Mouse (Mus musculus) cortical plate, adult 2 months (tissue): ENCODE data around the gene Hspa12a.

Source experiments
- CTCF ChIP-seq: fragments of 200-500 bp; IDR thresholded peaks from 2 replicates; pipeline ENCODE4 v1.5.1; 2011; ENCODE audit warnings: mild to moderate bottlenecking, control low read depth, low read length; ENCODE audit not compliant: insufficient read depth; ENCODE audit errors: extremely low read depth
- POLR2A ChIP-seq: fragments of 200-500 bp; IDR thresholded peaks from 2 replicates; pipeline ENCODE4 v1.6.1; 2011; ENCODE audit warnings: mild to moderate bottlenecking, low read length, control low read depth; ENCODE audit not compliant: insufficient read depth; ENCODE audit errors: extremely low read depth

- TF ChIP-seq CTCF (no peak), POLR2A (no peak)
Measured at GRCm38 (mm10) chr19:58762316-58762715, 181.1 kb downstream of the Hspa12a start.
